Mouse (Mus musculus): Measurements from ENCODE around the gene Mab21l2.

Gene Mab21l2

GRCm38 (mm10) chr3:86548091-86549015 lies at the start of gene Mab21l2:
Gene Mab21l2, minus strand, starts transcription at chr3:86548629.
- no peak for DNase-seq (ENCODE audit: low spot score in 2 of 2)

- DNase-seq (ENCODE audit: low spot score in 2 of 2), result no peak
Measured at GRCm38 (mm10) chr3:86575312-86575711, 26.9 kb upstream of the Mab21l2 start.

- DNase-seq (ENCODE audit: low spot score in 2 of 2), result no peak
Measured at GRCm38 (mm10) chr3:86572519-86573244, 24.3 kb upstream of the Mab21l2 start.

- DNase-seq (ENCODE audit: low spot score in 2 of 2), result no peak
Measured at GRCm38 (mm10) chr3:86571518-86571917, 23.1 kb upstream of the Mab21l2 start.

GRCm38 (mm10) chr3:86567312-86567711 lies 18.9 kb upstream of the Mab21l2 start:
- no peak for DNase-seq (ENCODE audit: low spot score in 2 of 2)

- no peak for DNase-seq (ENCODE audit: low spot score in 2 of 2)
Measured at GRCm38 (mm10) chr3:86561396-86561795, 13.0 kb upstream of the Mab21l2 start.

GRCm38 (mm10) chr3:86561023-86561344 lies 12.6 kb upstream of the Mab21l2 start:
- DNase-seq (ENCODE audit: low spot score in 2 of 2), result no peak

GRCm38 (mm10) chr3:86560281-86561022 lies 12.0 kb upstream of the Mab21l2 start:
- no peak for DNase-seq (ENCODE audit: low spot score in 2 of 2)

- DNase-seq (ENCODE audit: low spot score in 2 of 2), result no peak
Measured at GRCm38 (mm10) chr3:86559635-86560034, 11.2 kb upstream of the Mab21l2 start.

GRCm38 (mm10) chr3:86558976-86559375 lies 10.5 kb upstream of the Mab21l2 start:
- no peak for DNase-seq (ENCODE audit: low spot score in 2 of 2)

GRCm38 (mm10) chr3:86552170-86552569 lies 3.7 kb upstream of the Mab21l2 start:
- no peak for DNase-seq (ENCODE audit: low spot score in 2 of 2)

- DNase-seq (ENCODE audit: low spot score in 2 of 2), result no peak
Measured at GRCm38 (mm10) chr3:86551011-86551728, 2.7 kb upstream of the Mab21l2 start.

- no peak for DNase-seq (ENCODE audit: low spot score in 2 of 2)
Measured at GRCm38 (mm10) chr3:86550301-86551010, 2.0 kb upstream of the Mab21l2 start.

- DNase-seq (ENCODE audit: low spot score in 2 of 2), result peak in 1 of 2 experiments; percentile 7
Measured at GRCm38 (mm10) chr3:86547251-86547791, 1.1 kb downstream of the Mab21l2 start.

GRCm38 (mm10) chr3:86546471-86547250 lies 1.8 kb downstream of the Mab21l2 start:
- peak; percentile 50 to 62 for DNase-seq (ENCODE audit: low spot score in 2 of 2)

GRCm38 (mm10) chr3:86545945-86546344 lies 2.5 kb downstream of the Mab21l2 start:
- no peak for DNase-seq (ENCODE audit: low spot score in 2 of 2)

GRCm38 (mm10) chr3:86544785-86545184 lies 3.6 kb downstream of the Mab21l2 start:
- no peak for DNase-seq (ENCODE audit: low spot score in 2 of 2)

- no peak for DNase-seq (ENCODE audit: low spot score in 2 of 2)
Measured at GRCm38 (mm10) chr3:86541863-86542397, 6.5 kb downstream of the Mab21l2 start.

- DNase-seq (ENCODE audit: low spot score in 2 of 2), result no peak
Measured at GRCm38 (mm10) chr3:86541074-86541614, 7.3 kb downstream of the Mab21l2 start.

Measured in spleen, postnatal 36 days (tissue).